17 mouse cellular contexts compared by ENCODE assay signal in the genomic region with DNA sequence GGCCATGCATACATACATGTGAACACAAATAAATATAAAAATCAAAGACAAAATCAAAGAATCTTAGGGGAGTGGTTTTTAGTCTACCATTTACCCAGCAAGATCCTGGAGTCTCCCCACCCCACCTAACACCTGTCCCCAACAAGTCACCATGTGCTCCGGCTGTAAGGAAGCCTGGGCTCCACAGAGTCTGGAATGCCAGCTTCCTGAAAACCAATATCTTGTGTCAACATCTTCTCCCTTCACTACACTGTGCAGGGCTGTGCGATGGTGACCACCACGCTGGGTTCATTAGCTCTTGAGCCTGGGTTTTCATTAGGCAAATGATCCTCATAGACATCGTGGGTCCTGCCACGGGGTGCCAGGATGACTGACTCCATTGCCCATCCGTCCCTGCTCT.
"Had no signal": no experiment of that assay in that cellular context is flagged by ENCODE, and none has a peak within 500 bp of the region (broad histone marks: within the 10 kb centered on the region; RNA-seq: fewer than 3 reads in every experiment).

No protein-coding gene starts in this region.

- ATAC-seq: midbrain, embryonic 15.5 days had no signal

- H3K36me3 ChIP-seq: midbrain, embryonic 12.5 days; midbrain, embryonic 15.5 days; neural tube, embryonic 13.5 days; neural tube, embryonic 15.5 days had no signal

- H3K4me1 ChIP-seq: midbrain, embryonic 12.5 days had no signal

- H3K27ac ChIP-seq: midbrain, embryonic 12.5 days; neural tube, embryonic 13.5 days; neural tube, embryonic 15.5 days had no signal

- H3K9ac ChIP-seq: lung, embryonic 14.5 days; midbrain, embryonic 12.5 days; midbrain, embryonic 15.5 days; neural tube, embryonic 13.5 days; neural tube, embryonic 15.5 days had no signal

- H3K9me3 ChIP-seq: midbrain, embryonic 12.5 days; midbrain, embryonic 15.5 days; neural tube, embryonic 13.5 days; neural tube, embryonic 15.5 days had no signal

- DNase-seq: lung, adult 18-20 months; lung, embryonic 14.5 days; lung, postnatal 10 days; lung, postnatal 4 days; retina, postnatal 1 day; right cerebral cortex, adult 18-20 months; right cerebral cortex, postnatal 25 days; right cerebral cortex, postnatal 4 days; spleen, adult 18-20 months; thymus, adult 18-20 months; thymus, postnatal 14 days; thymus, postnatal 36 days had no signal

- H3K4me2 ChIP-seq: lung, embryonic 14.5 days; midbrain, embryonic 12.5 days; midbrain, embryonic 15.5 days; neural tube, embryonic 13.5 days; neural tube, embryonic 15.5 days had no signal

- H3K27me3 ChIP-seq: midbrain, embryonic 12.5 days; midbrain, embryonic 15.5 days; neural tube, embryonic 13.5 days; neural tube, embryonic 15.5 days had no signal

- H3K4me3 ChIP-seq: midbrain, embryonic 12.5 days; midbrain, embryonic 15.5 days; myocyte; neural tube, embryonic 13.5 days; neural tube, embryonic 15.5 days had no signal
